Mouse (Mus musculus) neural tube, embryonic 13.5 days (tissue): ENCODE measurements around the gene Smtn. TPM values are rescaled to one million over a fixed set of nuclear protein-coding genes. Genes with fewer than 3 reads are reported as not detected.

Experiments used
- ATAC-seq: fragments of 200-750 bp; cut with Nextera tagmentation; 2 replicates; pipeline ENCODE4 v1.8.0; 2017; ENCODE audit warnings: low read depth, mild to moderate bottlenecking, moderate TSS enrichment, moderate library complexity
- H3K27ac ChIP-seq: fragments of 300-500 bp; sonication (generic); replicated peaks from 2 replicates; pipeline ENCODE4 v1.5.1; 2015; ENCODE audit warnings: moderate library complexity, mild to moderate bottlenecking, inconsistent platforms
- H3K27me3 ChIP-seq: fragments of 300-500 bp; sonication (generic); 2 replicates; pipeline ENCODE4 v1.6.1; 2015; ENCODE audit warnings: mild to moderate bottlenecking, inconsistent platforms
- H3K36me3 ChIP-seq: fragments of 300-500 bp; sonication (generic); 2 replicates; pipeline ENCODE4 v1.6.1; 2015; ENCODE audit warnings: mild to moderate bottlenecking, inconsistent platforms
- H3K4me1 ChIP-seq: fragments of 300-500 bp; sonication (generic); replicated peaks from 2 replicates; pipeline ENCODE4 v1.6.1; 2015; ENCODE audit warnings: inconsistent platforms
- H3K4me2 ChIP-seq: fragments of 300-500 bp; sonication (generic); 2 replicates; pipeline ENCODE4 v1.6.1; 2015; ENCODE audit warnings: inconsistent platforms, mild to moderate bottlenecking, moderate library complexity
- H3K4me3 ChIP-seq: fragments of 300-500 bp; sonication (generic); 2 replicates; pipeline ENCODE4 v1.5.1; 2015; ENCODE audit warnings: mild to moderate bottlenecking, inconsistent platforms
- H3K9ac ChIP-seq: fragments of 300-500 bp; sonication (generic); 2 replicates; pipeline ENCODE4 v1.6.1; 2015; ENCODE audit warnings: moderate library complexity, mild to moderate bottlenecking, inconsistent platforms
- H3K9me3 ChIP-seq: fragments of 300-500 bp; sonication (generic); 2 replicates; pipeline ENCODE4 v1.6.1; 2016; ENCODE audit warnings: inconsistent platforms
- WGBS: fragments of 180-500 bp; shearing (Covaris S2); methylation state at CpG from one replicate; pipeline ENCODE4 v1.1.7; 2015; 5-methylcytosine and 5-hydroxymethylcytosine counted together
- polyA plus RNA-seq: library from polyadenylated mRNA; unstranded; fragments of >200 nt; fragmentation: Nextera tagmentation; extraction: Ambion mirVana; gene quantifications from 2 replicates; pipeline ENCODE4 v1.2.1, GENCODE M21; 2015

Gene Smtn
- 20.9 and 23.0 TPM in 2 replicates for polyA plus RNA-seq

DNA sequence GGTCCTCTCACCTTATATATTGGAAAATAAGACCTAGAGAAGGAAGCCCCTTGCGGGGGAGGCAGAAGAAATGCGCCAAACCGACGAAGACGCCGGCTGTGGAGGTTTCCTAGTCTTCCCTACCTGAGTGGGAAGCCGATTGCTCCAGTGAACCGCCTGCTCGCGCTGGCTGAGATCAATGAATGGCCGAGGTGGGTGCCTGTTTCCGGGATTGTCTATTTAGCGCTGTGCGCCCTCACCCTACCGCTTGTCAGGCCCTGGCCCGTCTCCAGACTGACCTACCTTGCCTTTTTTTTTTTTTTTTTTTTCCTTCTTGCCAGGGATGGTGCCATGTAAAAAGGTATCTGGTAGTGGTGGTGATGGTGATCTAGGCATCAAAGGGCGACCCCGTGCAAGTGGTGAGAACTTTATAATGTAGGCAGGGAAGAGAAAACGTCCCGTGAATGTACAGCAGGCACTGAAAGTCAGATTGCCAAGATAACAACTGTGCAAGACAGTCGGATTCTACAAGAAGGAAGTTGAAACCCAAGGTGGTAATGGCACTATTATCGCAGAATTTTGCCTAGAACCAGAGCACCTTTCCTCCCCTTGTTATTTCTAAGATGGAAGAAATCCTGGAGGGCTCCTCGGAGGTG lies at the start of gene Smtn:
TSS of gene Smtn (minus strand) at position 162 of the 635 bp plus-strand sequence.
- peak within 1 kb of the TSS; percentile 47 for H3K4me3 ChIP-seq
- H3K27me3 ChIP-seq, result no peaks in the 10 kb centered on the region
- H3K4me1 ChIP-seq, result peaks cover 28% of the 10 kb centered on the region
- H3K9me3 ChIP-seq, result peaks cover 3% of the 10 kb centered on the region; the same call in 1 of the 2 replicates
- WGBS, result 94% methylated on average over 23 of the region's 23 CpGs
- H3K9ac ChIP-seq, result peak within 1 kb of the TSS; percentile 74
- ATAC-seq, result no peak
- peak within 1 kb of the TSS; percentile 92 for H3K4me2 ChIP-seq
- H3K27ac ChIP-seq, result no peak within 1 kb of the TSS
- no peaks in the 10 kb centered on the region for H3K36me3 ChIP-seq

DNA sequence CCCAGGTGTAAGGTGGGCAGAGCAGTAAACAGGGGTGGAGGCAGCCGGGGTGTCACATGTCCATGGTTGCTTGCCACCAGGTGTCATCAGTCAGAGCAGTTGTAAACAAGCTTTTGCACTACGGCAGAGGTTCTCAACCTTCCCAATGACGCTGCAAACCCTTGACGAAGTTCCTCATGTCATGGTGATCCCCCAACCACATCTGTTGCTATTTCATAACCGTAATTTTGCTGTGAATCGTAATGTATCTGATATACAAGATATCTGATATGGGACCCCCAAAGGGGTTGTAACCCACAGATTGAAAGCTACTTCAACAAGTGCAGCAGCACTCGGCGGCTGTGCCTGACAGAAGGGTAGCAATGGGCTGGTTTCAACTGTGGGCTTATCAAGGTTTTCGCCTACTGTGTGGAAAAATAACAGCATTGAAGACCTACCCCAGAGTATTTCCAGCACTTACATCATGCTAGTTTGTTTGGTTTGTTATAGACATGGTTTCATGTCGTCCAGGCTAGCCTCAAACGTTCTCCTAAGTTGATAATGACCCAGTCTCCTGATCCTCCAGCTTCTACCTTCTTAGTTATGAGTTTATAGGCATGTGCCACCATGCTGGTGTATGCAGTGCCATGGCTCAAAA lies 47.7 kb upstream of the Smtn start:
- Histone ChIP-seq H3K4me2 (no peak overlapping the region), H3K27me3 (no peaks in the 10 kb centered on the region), H3K9ac (no peak overlapping the region), H3K27ac (no peak overlapping the region), H3K36me3 (no peaks in the 10 kb centered on the region), H3K4me3 (no peak overlapping the region), H3K9me3 (peaks cover 4% of the 10 kb centered on the region; the same call in 1 of the 2 replicates), H3K4me1 (no peaks in the 10 kb centered on the region)
- ATAC-seq, result no peak
- 79% methylated on average over 11 of the region's 11 CpGs for WGBS

GRCm38 (mm10) chr11:3587350-3587749 lies 46.9 kb upstream of the Smtn start:
- WGBS, result 41% methylated on average over 4 of the region's 4 CpGs
- Histone ChIP-seq H3K4me3 (no peak overlapping the region), H3K27me3 (no peaks in the 10 kb centered on the region)

DNA sequence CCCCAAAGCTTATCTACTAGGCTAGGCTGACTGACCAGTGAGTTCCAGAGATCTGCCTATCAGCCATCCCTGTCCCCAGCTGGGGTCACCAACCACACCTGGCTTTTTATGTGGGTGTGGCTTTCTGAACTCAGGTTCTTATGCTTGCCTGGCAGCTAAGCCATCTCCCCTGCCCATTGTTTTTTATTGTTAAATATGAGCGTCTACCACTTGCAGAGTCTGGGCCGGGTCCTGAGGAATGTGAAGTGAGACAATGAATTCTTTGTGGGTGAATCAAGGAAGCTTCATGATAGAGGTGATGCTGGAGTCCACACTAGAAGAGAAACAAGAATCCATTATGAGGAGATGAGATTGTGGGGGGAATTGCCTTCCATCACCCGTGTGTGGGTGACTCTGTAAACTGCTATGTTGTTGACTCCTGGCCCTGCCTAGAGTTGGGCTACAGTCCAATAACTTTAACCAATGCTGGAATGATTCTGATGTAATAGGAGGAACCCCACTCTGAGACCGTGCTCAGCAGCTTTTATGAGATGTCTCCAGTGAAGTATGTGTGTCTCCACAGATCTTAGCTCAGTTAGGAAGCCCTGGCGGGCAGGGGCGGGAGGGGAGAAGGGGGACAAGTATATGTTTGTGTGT lies 45.7 kb upstream of the Smtn start:
- Histone ChIP-seq H3K4me2 (no peak overlapping the region), H3K36me3 (no peaks in the 10 kb centered on the region), H3K9ac (no peak overlapping the region), H3K9me3 (peaks cover 4% of the 10 kb centered on the region; the same call in 1 of the 2 replicates), H3K27ac (no peak overlapping the region), H3K27me3 (no peaks in the 10 kb centered on the region), H3K4me1 (no peaks in the 10 kb centered on the region), H3K4me3 (no peak overlapping the region)
- 80% methylated on average over 6 of the region's 6 CpGs for WGBS
- no peak for ATAC-seq

More at GRCm38 (mm10) chr11:3587350-3587749, 46.9 kb upstream of the Smtn start:
- no peak overlapping the region for H3K27ac ChIP-seq
- H3K4me1 ChIP-seq, result no peaks in the 10 kb centered on the region
- H3K9ac ChIP-seq, result no peak overlapping the region
- no peak overlapping the region for H3K4me2 ChIP-seq
- ATAC-seq, result no peak
- H3K9me3 ChIP-seq, result peaks cover 4% of the 10 kb centered on the region; the same call in 1 of the 2 replicates
- H3K36me3 ChIP-seq, result no peaks in the 10 kb centered on the region

GRCm38 (mm10) chr11:3583127-3583526 lies 42.7 kb upstream of the Smtn start:
- ATAC-seq, result no peak
- no peak overlapping the region for H3K4me2 ChIP-seq
- H3K4me3 ChIP-seq, result no peak overlapping the region
- no peaks in the 10 kb centered on the region for H3K27me3 ChIP-seq
- H3K9me3 ChIP-seq, result peaks cover 4% of the 10 kb centered on the region; the same call in 1 of the 2 replicates
- no peak overlapping the region for H3K27ac ChIP-seq
- no peaks in the 10 kb centered on the region for H3K4me1 ChIP-seq
- no peak overlapping the region for H3K9ac ChIP-seq
- WGBS, result 72% methylated on average over 5 of the region's 5 CpGs
- no peaks in the 10 kb centered on the region for H3K36me3 ChIP-seq

DNA sequence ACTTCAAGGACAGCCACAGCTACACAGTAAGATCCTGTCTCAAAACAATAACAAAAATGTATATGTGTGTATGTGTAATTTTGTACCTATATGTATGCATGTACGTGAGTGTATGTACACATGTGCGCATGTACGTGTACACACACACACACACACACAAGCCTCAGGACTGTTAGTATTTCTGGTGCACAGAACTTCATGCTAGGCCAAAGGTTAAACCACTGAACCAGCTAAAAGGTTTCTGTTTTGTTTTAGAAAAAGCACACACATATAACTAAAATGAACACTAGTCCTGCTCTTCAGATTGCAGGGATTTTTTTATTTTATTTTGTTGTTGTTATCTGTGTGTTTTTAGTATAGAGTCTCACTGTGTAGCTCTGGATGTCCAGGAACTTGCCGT lies 41.5 kb upstream of the Smtn start:
- Histone ChIP-seq H3K4me3 (no peak overlapping the region), H3K9ac (no peak overlapping the region), H3K9me3 (peaks cover 4% of the 10 kb centered on the region; the same call in 1 of the 2 replicates), H3K4me1 (no peaks in the 10 kb centered on the region), H3K4me2 (no peak overlapping the region), H3K27ac (no peak overlapping the region), H3K36me3 (no peaks in the 10 kb centered on the region), H3K27me3 (no peaks in the 10 kb centered on the region)
- WGBS, result 94% methylated on average over 4 of the region's 4 CpGs
- no peak for ATAC-seq

GRCm38 (mm10) chr11:3580306-3581084 lies 40.1 kb upstream of the Smtn start:
- H3K9ac ChIP-seq, result no peak overlapping the region
- H3K27me3 ChIP-seq, result no peaks in the 10 kb centered on the region
- H3K36me3 ChIP-seq, result no peaks in the 10 kb centered on the region
- H3K4me2 ChIP-seq, result no peak overlapping the region
- no peak overlapping the region for H3K4me3 ChIP-seq
- no peaks in the 10 kb centered on the region for H3K4me1 ChIP-seq
- 79% methylated on average over 7 of the region's 7 CpGs for WGBS
- no peak for ATAC-seq
- H3K9me3 ChIP-seq, result peaks cover 4% of the 10 kb centered on the region; the same call in 1 of the 2 replicates
- no peak overlapping the region for H3K27ac ChIP-seq

DNA sequence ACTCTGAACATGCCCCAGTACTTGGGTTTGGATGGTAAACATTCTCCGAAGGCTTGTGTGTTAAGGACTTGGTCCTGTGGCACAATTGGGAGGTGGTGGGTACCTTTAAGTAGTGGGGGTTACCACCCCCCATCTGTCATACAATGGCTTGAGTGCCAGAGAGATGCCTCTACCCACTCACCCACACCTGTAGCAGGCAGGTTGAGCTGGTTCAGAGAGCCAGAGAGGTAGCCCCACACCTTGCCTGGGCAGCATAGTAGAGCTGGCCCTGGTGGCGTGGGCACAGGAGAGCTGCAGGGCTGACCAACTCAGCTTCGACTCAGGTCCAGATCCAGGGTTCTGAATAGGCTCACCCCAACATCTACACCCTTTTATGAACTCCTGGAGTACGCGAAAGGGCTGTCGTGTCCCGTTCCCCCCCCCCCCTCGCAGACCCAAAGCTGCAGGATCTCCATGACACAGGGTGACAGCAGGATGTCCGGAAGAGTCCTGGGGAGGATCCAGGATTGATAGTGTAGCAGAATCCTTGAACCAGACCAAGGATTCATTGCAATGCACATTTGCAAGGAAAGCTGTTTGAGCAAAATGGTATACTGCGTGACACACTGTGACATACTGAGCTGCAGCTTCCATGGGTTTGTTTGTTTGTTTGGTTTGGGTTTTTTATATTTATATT lies 37.8 kb upstream of the Smtn start:
- WGBS, result 81% methylated on average over 10 of the region's 10 CpGs
- Histone ChIP-seq H3K9me3 (no peaks in the 10 kb centered on the region), H3K4me2 (no peak overlapping the region), H3K27ac (no peak overlapping the region), H3K4me3 (no peak overlapping the region), H3K9ac (no peak overlapping the region), H3K27me3 (no peaks in the 10 kb centered on the region), H3K36me3 (no peaks in the 10 kb centered on the region), H3K4me1 (peaks cover 2% of the 10 kb centered on the region)
- no peak for ATAC-seq

GRCm38 (mm10) chr11:3575238-3575637 lies 34.8 kb upstream of the Smtn start:
- Histone ChIP-seq H3K4me3 (no peak overlapping the region), H3K9ac (no peak overlapping the region), H3K27ac (no peak overlapping the region), H3K27me3 (no peaks in the 10 kb centered on the region), H3K4me1 (peaks cover 5% of the 10 kb centered on the region), H3K4me2 (no peak overlapping the region), H3K36me3 (no peaks in the 10 kb centered on the region), H3K9me3 (no peaks in the 10 kb centered on the region)
- 52% methylated on average over 3 of the region's 3 CpGs for WGBS
- no peak for ATAC-seq

DNA sequence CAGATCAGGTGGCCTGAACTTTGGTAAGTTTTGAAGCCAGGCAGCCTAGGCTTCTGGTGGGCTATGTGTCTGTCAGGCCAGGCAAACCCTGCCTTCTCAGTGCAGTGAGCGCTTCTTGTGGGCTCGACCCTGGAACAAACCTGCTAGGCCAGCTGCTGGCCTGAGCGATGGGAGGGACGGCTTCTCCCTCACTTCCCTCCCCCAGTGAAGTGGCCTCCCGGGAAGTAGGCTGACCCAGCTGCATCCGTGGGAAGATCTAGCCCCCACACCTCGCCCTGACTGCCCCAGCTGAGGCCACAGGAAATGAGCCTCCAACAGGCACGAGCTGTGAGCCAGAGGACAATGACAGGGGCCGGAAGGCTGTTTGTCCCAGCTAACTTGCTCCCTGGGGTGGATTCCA lies 32.7 kb upstream of the Smtn start:
- H3K27ac ChIP-seq, result peak overlapping the region; percentile 39; the same call in 1 of the 2 replicates
- no peak overlapping the region for H3K4me3 ChIP-seq
- H3K27me3 ChIP-seq, result no peaks in the 10 kb centered on the region
- no peak overlapping the region for H3K9ac ChIP-seq
- H3K36me3 ChIP-seq, result no peaks in the 10 kb centered on the region
- H3K4me1 ChIP-seq, result peaks cover 5% of the 10 kb centered on the region
- ATAC-seq, result peak; percentile 63; the same call in 1 of the 2 replicates
- 11% methylated on average over 9 of the region's 9 CpGs for WGBS
- no peaks in the 10 kb centered on the region for H3K9me3 ChIP-seq
- H3K4me2 ChIP-seq, result no peak overlapping the region

- Histone ChIP-seq H3K4me1 (peaks cover 5% of the 10 kb centered on the region), H3K9me3 (no peaks in the 10 kb centered on the region), H3K36me3 (no peaks in the 10 kb centered on the region), H3K4me2 (no peak overlapping the region), H3K4me3 (no peak overlapping the region), H3K27me3 (no peaks in the 10 kb centered on the region), H3K9ac (no peak overlapping the region), H3K27ac (peak overlapping the region; percentile 39; the same call in 1 of the 2 replicates)
- WGBS, result 87% methylated on average over 6 of the region's 6 CpGs
- ATAC-seq, result no peak
These were observed 31.8 kb upstream of the Smtn start for GRCm38 (mm10) chr11:3572181-3572580.
